Mouse (Mus musculus): ENCODE measurements around the gene Tfap2e. TPM values are rescaled to one million over a fixed set of nuclear protein-coding genes. Genes with fewer than 3 reads are reported as not detected.
A peak's percentile ranks its signal among the peaks of the same experiment; 100 is the strongest.

Tfap2e gene
- total and polyA plus RNA-seq, 2 experiments, result not detected

DNA sequence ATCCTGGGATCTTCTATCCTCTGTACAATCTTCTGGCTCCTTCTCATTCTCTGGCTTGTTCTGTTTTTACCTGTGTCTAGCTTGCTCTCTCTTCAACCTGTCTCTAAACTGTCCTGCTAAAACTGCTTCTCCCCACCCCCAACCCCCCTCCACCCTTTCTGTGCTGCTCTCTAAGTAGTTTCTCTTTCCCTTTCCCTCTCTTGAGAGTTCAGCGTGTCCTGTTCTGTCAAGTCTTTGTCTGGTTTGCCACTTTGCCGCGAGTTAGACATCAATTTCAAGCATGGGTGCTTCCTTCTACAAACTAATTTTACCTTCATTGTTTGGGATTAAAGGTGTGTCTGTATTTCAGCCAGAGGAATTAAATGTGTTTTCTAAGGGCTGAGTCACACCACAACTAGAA lies 53.0 kb downstream of the Tfap2e start:
- H3K27me3 ChIP-seq (ENCODE audit: control insufficient read depth, insufficient read depth, low read length), result no peaks in the 10 kb centered on the region
- no peak overlapping the region for H3K9ac ChIP-seq (ENCODE audit: low read depth, low read length)
- no peak for DNase-seq (ENCODE audit: extremely low read depth, low read depth, low spot score)
- TF ChIP-seq CTCF (IDR thresholded peaks at IDR 0.05; ENCODE audit: low read depth, low read length) (no peak), POLR2A (IDR thresholded peaks at IDR 0.05; ENCODE audit: extremely low read depth, insufficient read depth, low read length) (no peak)
- peaks cover 18% of the 10 kb centered on the region; the same call in 1 of the 2 replicates for H3K79me2 ChIP-seq (ENCODE audit: control insufficient read depth, insufficient read depth, low read length)
- no peak overlapping the region for H3K27ac ChIP-seq (replicated peaks; ENCODE audit: insufficient read depth, low read depth, low read length)
- 59% methylated on average over 3 of the region's 3 CpGs for WGBS
- H3K36me3 ChIP-seq (ENCODE audit: control insufficient read depth, insufficient read depth, low read length), result peaks cover 33% of the 10 kb centered on the region
- no peak overlapping the region for H3K4me3 ChIP-seq (ENCODE audit: insufficient read depth, low read depth, low read length)
- H3K4me1 ChIP-seq (ENCODE audit: control insufficient read depth, insufficient read depth, low read length), result peaks cover 6% of the 10 kb centered on the region

DNA sequence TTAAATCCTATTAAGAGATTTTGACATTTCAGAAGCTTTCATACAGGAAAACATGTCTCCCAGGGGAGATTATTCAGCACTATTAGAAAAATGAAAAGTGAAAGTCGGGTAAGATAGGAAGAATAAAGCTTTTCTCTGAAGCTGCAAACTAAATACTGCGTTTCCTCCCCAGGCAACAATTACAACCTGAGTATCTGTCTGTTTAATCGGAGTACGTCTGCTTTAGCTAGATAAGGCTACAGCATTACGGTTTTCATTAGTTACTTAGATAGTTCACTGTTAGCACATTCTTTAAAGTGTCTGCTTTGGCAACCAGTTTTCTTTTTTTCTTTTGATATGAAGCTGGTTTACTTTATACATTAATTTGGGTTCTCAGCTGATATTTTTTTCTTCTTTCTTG lies 53.7 kb downstream of the Tfap2e start:
- Histone ChIP-seq H3K27me3 (ENCODE audit: control insufficient read depth, insufficient read depth, low read length) (no peaks in the 10 kb centered on the region), H3K36me3 (ENCODE audit: control insufficient read depth, insufficient read depth, low read length) (peaks cover 27% of the 10 kb centered on the region), H3K4me1 (ENCODE audit: control insufficient read depth, insufficient read depth, low read length) (peaks cover 6% of the 10 kb centered on the region), H3K79me2 (ENCODE audit: control insufficient read depth, insufficient read depth, low read length) (peaks cover 23% of the 10 kb centered on the region; the same call in 1 of the 2 replicates), H3K4me3 (ENCODE audit: insufficient read depth, low read depth, low read length) (no peak overlapping the region; the same call in 1 of the 2 replicates), H3K27ac (replicated peaks; ENCODE audit: insufficient read depth, low read depth, low read length) (no peak overlapping the region), H3K9ac (ENCODE audit: low read depth, low read length) (no peak overlapping the region)
- DNase-seq (ENCODE audit: extremely low read depth, low read depth, low spot score), result no peak
- TF ChIP-seq POLR2A (IDR thresholded peaks at IDR 0.05; ENCODE audit: extremely low read depth, insufficient read depth, low read length), result no peak
- TF ChIP-seq CTCF (IDR thresholded peaks at IDR 0.05; ENCODE audit: low read depth, low read length), result no peak
- 61% methylated on average over 5 of the region's 5 CpGs for WGBS

DNA sequence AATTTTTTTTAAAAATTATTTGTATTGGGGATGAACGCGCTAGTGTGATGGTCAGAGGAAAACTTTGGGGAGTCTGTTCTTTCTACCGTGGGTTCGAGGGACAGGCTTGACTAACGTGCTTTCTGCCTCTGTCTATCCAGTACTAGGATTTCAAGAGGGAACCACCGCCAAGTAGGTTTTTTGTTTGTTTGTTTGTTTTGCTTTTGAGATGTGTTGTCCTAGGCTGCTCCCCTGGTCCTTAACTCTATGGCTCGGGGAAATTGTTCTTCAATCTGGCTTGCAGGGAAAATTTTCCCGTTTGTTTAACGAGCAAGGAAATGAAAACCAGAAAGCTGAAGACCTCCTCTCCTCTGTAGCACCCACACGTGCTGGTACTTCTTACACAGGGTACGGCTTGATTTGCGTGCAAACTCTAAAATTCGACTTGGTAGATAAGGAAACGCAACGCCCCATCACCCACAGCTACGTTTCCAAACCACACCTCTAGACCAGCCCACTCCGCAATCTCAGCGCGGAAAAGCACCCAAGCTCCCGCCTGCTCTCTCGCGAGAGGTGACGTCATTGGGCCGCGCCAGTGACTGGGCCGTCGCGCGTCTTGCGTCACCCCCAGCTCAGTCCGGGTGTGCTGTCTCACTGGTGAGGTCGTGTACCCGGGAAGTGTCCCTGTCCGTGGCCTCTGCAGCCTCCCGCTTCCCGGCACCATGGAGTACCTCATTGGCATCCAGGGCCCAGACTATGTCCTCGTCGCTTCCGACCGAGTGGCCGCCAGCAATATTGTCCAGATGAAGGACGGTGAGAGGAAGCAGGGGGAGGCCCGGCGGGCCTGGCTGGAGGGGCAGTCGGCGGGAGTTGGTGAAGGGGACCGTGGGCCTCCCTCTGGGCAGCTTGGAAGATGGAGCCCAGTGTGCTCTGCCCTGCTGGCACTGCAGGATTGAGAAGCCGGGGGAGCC lies 58.7 kb downstream of the Tfap2e start, which contains the start of gene Psmb2:
TSS of gene Psmb2 (plus strand) at position 577 of the 950 bp plus-strand sequence.
- H3K79me2 ChIP-seq (ENCODE audit: control insufficient read depth, insufficient read depth, low read length), result peaks cover 23% of the 10 kb centered on the region; the same call in 1 of the 2 replicates
- H3K4me3 ChIP-seq (ENCODE audit: insufficient read depth, low read depth, low read length), result peak within 1 kb of the TSS; percentile 94
- H3K27me3 ChIP-seq (ENCODE audit: control insufficient read depth, insufficient read depth, low read length), result no peaks in the 10 kb centered on the region
- WGBS, result 2% methylated on average over 48 of the region's 48 CpGs
- peak within 1 kb of the TSS; percentile 60 for H3K27ac ChIP-seq (replicated peaks; ENCODE audit: insufficient read depth, low read depth, low read length)
- TF ChIP-seq CTCF (IDR thresholded peaks at IDR 0.05; ENCODE audit: low read depth, low read length) (no peak), POLR2A (IDR thresholded peaks at IDR 0.05; ENCODE audit: extremely low read depth, insufficient read depth, low read length) (peak; percentile 81)
- H3K36me3 ChIP-seq (ENCODE audit: control insufficient read depth, insufficient read depth, low read length), result no peaks in the 10 kb centered on the region
- H3K4me1 ChIP-seq (ENCODE audit: control insufficient read depth, insufficient read depth, low read length), result peaks cover 6% of the 10 kb centered on the region
- peak within 1 kb of the TSS; percentile 91 for H3K9ac ChIP-seq (ENCODE audit: low read depth, low read length)
- peak; percentile 95 for DNase-seq (ENCODE audit: extremely low read depth, low read depth, low spot score)

DNA sequence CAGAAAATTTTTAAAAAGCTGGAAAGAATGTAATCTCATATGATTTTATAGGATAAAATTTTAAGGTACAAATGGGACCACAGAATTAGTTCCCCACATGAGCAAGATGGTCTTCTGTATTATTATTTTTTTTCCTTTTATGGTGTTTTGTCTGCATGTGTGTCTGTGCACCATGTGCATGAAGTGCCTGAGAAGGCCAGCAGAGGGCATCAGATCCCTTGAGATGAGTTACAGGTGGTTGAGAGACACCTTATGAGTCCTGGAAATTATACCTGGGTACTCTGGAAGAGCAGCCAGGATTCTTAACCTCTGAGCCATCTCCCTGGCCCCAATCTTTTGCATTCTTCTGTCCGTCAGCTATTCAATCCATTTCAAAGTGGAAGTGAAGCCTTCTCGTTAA lies 69.0 kb downstream of the Tfap2e start:
- H3K27ac ChIP-seq (replicated peaks; ENCODE audit: insufficient read depth, low read depth, low read length), result no peak overlapping the region
- WGBS, result 95% methylated on average over 2 of the region's 2 CpGs
- H3K4me1 ChIP-seq (ENCODE audit: control insufficient read depth, insufficient read depth, low read length), result no peaks in the 10 kb centered on the region
- TF ChIP-seq CTCF (IDR thresholded peaks at IDR 0.05; ENCODE audit: low read depth, low read length) (peak; percentile 6; the same call in 1 of the 2 replicates), POLR2A (IDR thresholded peaks at IDR 0.05; ENCODE audit: extremely low read depth, insufficient read depth, low read length) (no peak)
- no peaks in the 10 kb centered on the region for H3K79me2 ChIP-seq (ENCODE audit: control insufficient read depth, insufficient read depth, low read length)
- no peak overlapping the region for H3K9ac ChIP-seq (ENCODE audit: low read depth, low read length)
- H3K36me3 ChIP-seq (ENCODE audit: control insufficient read depth, insufficient read depth, low read length), result no peaks in the 10 kb centered on the region
- DNase-seq (ENCODE audit: extremely low read depth, low read depth, low spot score), result no peak
- no peaks in the 10 kb centered on the region for H3K27me3 ChIP-seq (ENCODE audit: control insufficient read depth, insufficient read depth, low read length)
- no peak overlapping the region for H3K4me3 ChIP-seq (ENCODE audit: insufficient read depth, low read depth, low read length)

Other genes with a start within 250 kb of the Tfap2e start
- gene Ago4, start 202.8 kb downstream of the Tfap2e start, total RNA-seq (2014; rRNA removed), result 2.2 and 2.3 TPM in 2 replicates
- gene Ago4, start 202.8 kb downstream of the Tfap2e start, polyA plus RNA-seq (2012; rRNA removed), result 0.65 and 0.82 TPM in 2 replicates
- gene Clspn, start 179.3 kb downstream of the Tfap2e start, total RNA-seq (2014; rRNA removed), result 0.28 and 0.40 TPM in 2 replicates
- gene Clspn, start 179.3 kb downstream of the Tfap2e start, polyA plus RNA-seq (2012; rRNA removed), result 0.05 and 0.15 TPM in 2 replicates
- gene 5730409E04Rik, start 126.4 kb downstream of the Tfap2e start, total RNA-seq (2014; rRNA removed), result 3.3 and 3.7 TPM in 2 replicates
- gene 5730409E04Rik, start 126.4 kb downstream of the Tfap2e start, polyA plus RNA-seq (2012; rRNA removed), result 4.5 and 4.8 TPM in 2 replicates
- gene Psmb2, start 58.6 kb downstream of the Tfap2e start, total RNA-seq (2014; rRNA removed), result 94.4 and 99.1 TPM in 2 replicates
- 149 and 192 TPM in 2 replicates for gene Psmb2, start 58.6 kb downstream of the Tfap2e start, polyA plus RNA-seq (2012; rRNA removed)
- gene Ncdn, start 17.2 kb upstream of the Tfap2e start, total RNA-seq (2014; rRNA removed), result 2.4 and 4.2 TPM in 2 replicates
- gene Ncdn, start 17.2 kb upstream of the Tfap2e start, polyA plus RNA-seq (2012; rRNA removed), result 10.0 and 12.8 TPM in 2 replicates
- 8.9 and 12.8 TPM in 2 replicates for gene AU040320, start 17.3 kb upstream of the Tfap2e start, total RNA-seq (2014; rRNA removed)
- gene AU040320, start 17.3 kb upstream of the Tfap2e start, polyA plus RNA-seq (2012; rRNA removed), result 13.0 and 13.7 TPM in 2 replicates
- gene Zmym4, start 231.9 kb upstream of the Tfap2e start, total RNA-seq (2014; rRNA removed), result 10.0 and 11.1 TPM in 2 replicates
- gene Zmym4, start 231.9 kb upstream of the Tfap2e start, polyA plus RNA-seq (2012; rRNA removed), result 1.6 and 1.7 TPM in 2 replicates

Data from liver, adult 2 months (tissue).